Mouse (Mus musculus) cortical plate, adult 2 months (tissue): ENCODE results near the gene Slc22a12.

Experiments used
- CTCF ChIP-seq: fragments of 200-500 bp; IDR thresholded peaks from 2 replicates; pipeline ENCODE4 v1.5.1; 2011; ENCODE audit warnings: mild to moderate bottlenecking, control low read depth, low read length; ENCODE audit not compliant: insufficient read depth; ENCODE audit errors: extremely low read depth
- POLR2A ChIP-seq: fragments of 200-500 bp; IDR thresholded peaks from 2 replicates; pipeline ENCODE4 v1.6.1; 2011; ENCODE audit warnings: mild to moderate bottlenecking, low read length, control low read depth; ENCODE audit not compliant: insufficient read depth; ENCODE audit errors: extremely low read depth

DNA sequence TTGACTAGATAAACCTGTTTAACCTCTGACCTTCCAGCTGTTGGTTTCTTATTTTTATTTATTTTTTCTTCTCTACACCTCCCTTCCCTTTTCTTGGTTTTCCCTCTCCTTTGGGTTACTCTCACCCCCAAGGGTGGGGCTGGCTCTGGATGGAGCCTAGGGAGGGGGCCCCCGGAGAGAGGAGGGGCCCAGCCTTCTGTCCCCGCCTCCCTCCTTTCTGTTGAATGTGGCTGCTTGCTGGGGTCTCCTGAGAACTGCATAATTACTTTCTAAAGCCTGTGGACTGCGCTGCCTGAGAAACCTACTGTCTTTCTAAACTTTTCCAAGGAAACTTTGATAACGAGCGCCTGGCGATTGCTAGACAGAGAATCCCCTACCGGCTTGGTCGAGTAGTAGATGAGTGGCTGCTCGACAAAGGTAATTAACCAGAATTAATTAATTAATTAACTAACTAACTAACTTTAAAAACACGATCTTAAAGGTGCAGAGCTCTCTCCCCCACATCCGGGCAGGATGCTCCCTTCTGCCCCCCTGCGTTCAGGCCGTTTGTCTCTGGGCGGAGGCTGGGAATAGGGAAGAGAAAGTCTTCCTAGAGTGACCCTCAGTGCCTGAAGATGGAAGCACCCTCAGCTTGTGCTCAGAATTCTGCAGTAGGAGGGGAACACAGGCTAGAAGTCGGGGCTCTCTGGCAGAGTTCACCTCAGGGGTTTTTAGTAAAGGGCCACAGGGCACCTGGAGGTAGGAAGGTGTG, 29.3 kb downstream of the Slc22a12 start:
- TF ChIP-seq CTCF, result no peak
- TF ChIP-seq POLR2A, result no peak
